Mouse (Mus musculus): ENCODE measurements around the gene H2-Eb1.

The H2-Eb1 gene

GRCm38 (mm10) chr17:34315512-34315911 lies 9.8 kb downstream of the H2-Eb1 start:
- in situ Hi-C loops (cut with MboI, MseI) = no loop called here

DNA sequence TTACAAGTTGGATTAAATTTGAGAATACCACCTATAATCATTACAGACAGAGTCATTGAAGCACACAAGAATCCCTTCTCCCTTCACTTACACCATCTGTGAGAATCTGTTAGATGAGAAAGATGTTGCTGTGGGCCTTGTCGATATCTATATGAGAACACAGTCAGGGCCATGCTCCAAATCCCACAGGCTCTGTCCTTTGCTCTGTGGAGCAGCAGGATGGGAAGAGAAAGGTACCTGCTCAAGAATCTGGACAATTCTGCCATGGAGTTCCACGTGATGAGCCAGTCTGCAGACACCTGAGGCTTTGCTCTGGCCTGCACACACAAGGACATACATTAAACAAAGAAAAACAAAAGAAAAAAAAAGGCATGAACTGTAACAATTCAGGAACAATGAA lies 11.0 kb downstream of the H2-Eb1 start:
- in situ Hi-C loops (cut with MboI, MseI) = no loop called here

GRCm38 (mm10) chr17:34317275-34317674 lies 11.6 kb downstream of the H2-Eb1 start:
- in situ Hi-C loops (cut with MboI, MseI) = no loop called here

DNA sequence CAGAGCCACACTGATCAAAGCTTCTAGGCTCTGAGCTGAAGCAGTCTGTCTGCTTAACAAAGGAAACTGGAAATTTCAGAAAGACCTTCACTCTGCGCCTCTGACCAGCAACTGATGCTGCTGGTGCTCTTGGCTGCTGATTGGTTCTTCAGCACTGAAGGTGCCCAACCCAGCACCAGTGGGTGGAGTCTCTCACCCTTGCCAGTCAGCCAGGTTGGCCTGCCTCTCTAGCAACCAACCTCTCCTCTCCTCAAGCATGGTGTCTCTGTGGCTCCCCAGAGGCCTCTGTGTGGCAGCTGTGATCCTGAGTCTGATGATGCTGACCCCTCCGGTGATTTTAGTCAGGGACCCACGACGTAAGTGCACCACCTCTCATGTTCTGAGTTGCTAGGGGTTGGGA lies 19.8 kb downstream of the H2-Eb1 start, which contains the start of gene H2-Eb2:
H2-Eb2 (plus strand) TSS at position 230 of the 400 bp plus-strand sequence.
- in situ Hi-C loops (cut with MboI, MseI) = no loop called here

GRCm38 (mm10) chr17:34326373-34326772 lies 20.7 kb downstream of the H2-Eb1 start:
- in situ Hi-C loops (cut with MboI, MseI) = no loop called here

DNA sequence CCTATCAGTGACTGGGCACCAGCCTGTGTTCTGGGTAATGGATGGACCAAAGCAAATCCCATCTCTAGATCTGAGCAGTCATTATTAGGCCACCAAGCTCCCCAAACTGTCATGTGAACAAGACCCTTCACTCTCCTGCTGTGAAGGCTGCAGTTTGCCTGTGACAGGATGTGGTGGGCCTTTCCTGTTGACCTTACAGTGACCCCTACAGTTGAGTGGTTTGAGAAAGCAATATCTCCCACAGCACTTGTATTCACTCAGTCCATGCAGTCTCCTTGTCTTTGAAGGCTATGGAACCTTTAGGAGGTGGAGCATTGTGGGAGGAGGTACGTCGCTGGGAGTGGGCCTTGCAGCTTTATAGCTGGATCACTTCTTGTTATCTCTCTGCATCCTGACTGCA lies 24.1 kb downstream of the H2-Eb1 start:
- in situ Hi-C loops (cut with MboI, MseI) = no loop called here

DNA sequence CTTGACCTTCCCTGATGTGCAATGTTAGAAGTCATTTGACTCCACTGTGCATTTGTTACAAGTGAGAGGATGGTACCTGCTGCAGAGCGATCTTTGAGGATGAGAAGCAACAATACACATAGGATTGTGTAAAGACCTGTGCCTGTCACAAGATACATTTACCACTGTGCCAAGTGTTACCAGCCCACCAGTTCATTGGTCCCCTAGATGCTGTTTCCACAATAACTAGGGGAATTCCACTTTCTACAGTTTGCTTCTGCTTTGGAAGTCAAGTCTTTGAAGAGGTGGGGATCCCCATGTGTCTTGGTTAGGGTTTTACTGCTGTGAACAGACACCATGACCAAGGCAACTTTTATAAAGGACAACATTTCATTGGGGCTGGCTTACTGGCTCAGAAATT lies 25.5 kb downstream of the H2-Eb1 start:
- in situ Hi-C loops (cut with MboI, MseI) = no loop called here

- in situ Hi-C loops (cut with MboI, MseI) = no loop called here
These were observed 35.1 kb downstream of the H2-Eb1 start for GRCm38 (mm10) chr17:34340619-34341402.

DNA sequence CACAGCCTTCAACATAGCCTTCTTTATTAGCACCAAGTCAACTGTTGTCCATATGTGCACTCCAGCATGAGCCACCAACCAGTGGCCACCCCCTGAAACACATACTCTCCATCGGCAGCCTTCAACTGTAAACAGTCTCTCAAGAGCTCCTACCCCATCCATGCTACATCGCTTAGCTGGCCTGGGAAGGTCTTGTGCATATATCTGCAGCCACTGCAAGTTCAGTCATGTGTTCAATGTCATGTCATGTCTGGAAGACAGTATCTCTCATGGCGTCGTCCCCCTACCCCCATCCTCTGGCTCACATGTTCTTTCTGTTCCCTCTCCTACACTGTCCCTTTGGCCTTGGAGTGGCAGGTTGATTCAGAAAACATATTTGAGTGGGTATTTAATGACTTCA lies 39.2 kb downstream of the H2-Eb1 start:
- in situ Hi-C loops (cut with MboI, MseI) = no loop called here

DNA sequence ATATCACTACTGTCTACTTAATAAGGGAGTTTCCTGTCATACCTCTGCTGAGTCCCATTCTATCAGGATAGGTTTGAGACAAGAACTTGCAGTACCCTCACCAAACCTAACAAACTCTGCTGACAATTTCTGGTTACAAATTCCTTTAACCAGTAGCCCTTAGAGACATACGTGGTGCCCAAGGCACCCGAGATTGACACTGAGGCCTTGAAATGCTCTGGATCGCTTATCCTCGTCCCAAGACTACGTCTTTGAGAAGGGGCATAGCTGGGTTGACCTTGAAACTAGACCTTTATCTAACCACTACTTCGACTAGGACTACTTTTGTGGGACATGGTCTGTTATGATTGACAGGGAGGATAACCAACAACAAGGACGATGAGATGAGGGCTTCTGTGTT lies 39.8 kb downstream of the H2-Eb1 start:
- in situ Hi-C loops (cut with MboI, MseI) = no loop called here

DNA sequence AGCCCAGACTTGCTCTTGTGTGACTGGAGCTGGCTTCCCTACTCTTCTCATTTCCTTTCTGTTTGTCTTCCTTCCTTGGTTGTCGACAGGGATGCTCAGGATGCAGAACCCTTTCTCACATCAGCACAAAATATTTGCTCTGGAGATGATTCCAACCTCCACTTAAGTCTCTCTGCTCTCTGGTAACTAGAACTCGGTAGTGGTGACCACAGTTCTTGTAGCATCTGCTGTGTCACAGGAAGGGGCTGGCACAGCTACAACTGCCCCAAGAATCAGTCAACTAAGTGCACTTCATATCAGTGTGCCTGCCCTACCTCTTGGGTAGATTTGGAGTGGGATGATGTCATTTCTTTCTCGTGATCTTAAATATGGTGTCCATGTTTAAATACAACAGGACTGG lies 40.4 kb downstream of the H2-Eb1 start:
- in situ Hi-C loops (cut with MboI, MseI) = no loop called here

GRCm38 (mm10) chr17:34347606-34348308 lies 42.1 kb downstream of the H2-Eb1 start:
- in situ Hi-C loops (cut with MboI, MseI) = no loop called here

GRCm38 (mm10) chr17:34349429-34349828 lies 43.8 kb downstream of the H2-Eb1 start:
- in situ Hi-C loops (cut with MboI, MseI) = no loop called here

GRCm38 (mm10) chr17:34354539-34354938 lies 48.9 kb downstream of the H2-Eb1 start, which contains the start of gene Btnl2:
Gene Btnl2, plus strand, starts transcription at chr17:34354822.
- in situ Hi-C loops (cut with MboI, MseI) = loop anchor here (10.0 kb wide), 1 partner anchor 110 kb away; no protein-coding TSS in a partner anchor

DNA sequence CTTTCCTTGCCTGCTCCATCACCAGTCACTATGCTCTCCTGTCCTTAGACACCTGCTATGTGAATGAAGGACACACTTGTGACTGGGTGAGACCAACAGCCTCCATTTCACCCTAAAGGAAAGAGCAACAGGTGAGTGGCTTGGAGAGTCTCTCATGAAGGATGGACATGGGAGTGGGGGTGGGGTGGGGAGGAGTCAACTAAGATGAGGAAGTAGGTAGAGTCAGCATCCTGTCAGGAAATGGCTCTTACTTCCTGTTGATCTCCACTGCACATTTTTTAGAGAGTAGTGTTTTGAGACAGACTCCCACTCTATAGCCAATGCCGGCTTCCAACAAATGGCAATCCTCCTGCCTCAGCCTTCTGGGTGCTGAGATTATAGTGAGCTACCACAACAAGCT lies 49.3 kb downstream of the H2-Eb1 start:
- in situ Hi-C loops (cut with MboI, MseI) = loop anchor here (10.0 kb wide), 1 partner anchor 110 kb away; no protein-coding TSS in a partner anchor

- in situ Hi-C loops (cut with MboI, MseI) = no loop called here
These were observed 57.4 kb downstream of the H2-Eb1 start for GRCm38 (mm10) chr17:34362954-34363546.

GRCm38 (mm10) chr17:34363676-34364310 lies 58.1 kb downstream of the H2-Eb1 start:
- in situ Hi-C loops (cut with MboI, MseI) = no loop called here

DNA sequence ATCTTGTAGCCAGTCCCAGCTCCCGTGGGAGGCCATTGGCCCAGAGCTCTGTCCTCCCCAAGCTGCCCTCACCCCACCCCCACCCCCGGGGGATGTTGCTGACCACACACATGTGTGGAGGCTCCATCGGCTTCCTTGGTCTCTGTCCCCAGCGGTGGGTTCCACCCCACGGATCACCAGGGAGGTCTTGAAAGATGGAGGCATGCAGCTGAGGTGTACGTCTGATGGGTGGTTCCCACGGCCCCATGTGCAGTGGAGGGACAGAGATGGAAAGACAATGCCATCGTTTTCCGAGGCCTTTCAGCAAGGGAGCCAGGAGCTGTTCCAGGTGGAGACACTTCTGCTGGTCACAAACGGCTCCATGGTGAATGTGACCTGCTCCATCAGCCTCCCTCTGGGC lies 59.4 kb downstream of the H2-Eb1 start:
- in situ Hi-C loops (cut with MboI, MseI) = no loop called here

Measured in regulatory T cell (primary cell).